Mouse (Mus musculus): Measurements from ENCODE around the gene Rpia.

GRCm38 (mm10) chr6:70804632-70805031 is 12.6 kb upstream of the Rpia start:
- peak; percentile 64; the same call in 1 of the 2 replicates for TF ChIP-seq CTCF (IDR thresholded peaks at IDR 0.05; ENCODE audit: extremely low read depth, insufficient read length, insufficient replicate concordance, low read depth, low read length)
- TF ChIP-seq POLR2A (IDR thresholded peaks at IDR 0.05; ENCODE audit: low read depth, low read length): no peak
